Mouse (Mus musculus) spleen, embryonic (tissue): ENCODE measurements around the gene Ddx59.

Source experiments
- CTCF ChIA-PET: fragments of 350-600 bp; sonication (Branson Sonifier 250); formaldehyde crosslinking; loops from one replicate; lab custom pipeline; 2022; lab: Charles Lee

The Ddx59 gene

GRCm38 (mm10) chr1:136414798-136415755, at the start of gene Ddx59:
Ddx59 (plus strand) TSS chr1:136415271.
- CTCF ChIA-PET: interaction anchor here (0.7 kb wide), 1 partner anchor 755 kb away, joined by 3 read pairs; no protein-coding TSS in a partner anchor

DNA sequence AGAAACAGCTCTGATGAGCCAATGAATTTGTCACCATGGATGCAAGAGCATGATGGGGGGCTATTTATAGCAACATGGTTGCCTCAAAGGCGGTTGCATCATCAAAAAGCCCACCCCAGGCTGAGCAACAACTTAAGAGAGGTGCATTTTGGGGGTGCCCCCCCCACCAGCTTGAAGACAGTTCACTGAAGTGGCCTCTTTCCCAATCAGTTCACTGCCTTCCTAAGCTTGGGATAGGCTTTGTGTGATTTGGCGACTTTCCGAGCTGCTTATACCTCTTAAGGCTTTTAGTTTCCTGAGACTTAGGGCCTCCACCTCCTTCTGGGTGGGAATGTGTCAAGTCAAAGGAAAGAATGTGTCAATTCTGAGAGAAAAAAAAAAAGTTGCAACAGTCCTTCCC, 49.1 kb upstream of the Ddx59 start:
- CTCF ChIA-PET: no interaction called here

DNA sequence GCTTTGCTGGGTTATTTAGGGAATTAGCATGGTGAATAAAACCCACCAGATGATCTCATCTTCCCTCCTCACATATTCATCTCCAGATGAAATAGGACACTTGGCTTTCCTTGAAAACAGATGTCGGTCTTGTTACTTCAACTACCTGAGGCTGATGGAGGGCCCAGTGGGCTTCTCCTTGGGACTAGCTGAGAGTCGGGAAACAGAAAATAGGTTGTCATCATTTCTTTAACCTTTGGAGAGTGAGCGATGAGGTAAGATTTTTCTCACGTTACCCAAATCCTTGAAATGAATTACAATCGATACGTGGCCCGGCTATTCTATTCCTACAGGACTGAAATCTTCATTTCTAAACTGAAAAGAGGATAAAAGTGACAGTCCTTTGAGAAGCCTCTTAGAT, 35.8 kb upstream of the Ddx59 start:
- CTCF ChIA-PET: no interaction called here

- CTCF ChIA-PET: no interaction called here
These were observed 34.9 kb upstream of the Ddx59 start for GRCm38 (mm10) chr1:136380161-136380560.

DNA sequence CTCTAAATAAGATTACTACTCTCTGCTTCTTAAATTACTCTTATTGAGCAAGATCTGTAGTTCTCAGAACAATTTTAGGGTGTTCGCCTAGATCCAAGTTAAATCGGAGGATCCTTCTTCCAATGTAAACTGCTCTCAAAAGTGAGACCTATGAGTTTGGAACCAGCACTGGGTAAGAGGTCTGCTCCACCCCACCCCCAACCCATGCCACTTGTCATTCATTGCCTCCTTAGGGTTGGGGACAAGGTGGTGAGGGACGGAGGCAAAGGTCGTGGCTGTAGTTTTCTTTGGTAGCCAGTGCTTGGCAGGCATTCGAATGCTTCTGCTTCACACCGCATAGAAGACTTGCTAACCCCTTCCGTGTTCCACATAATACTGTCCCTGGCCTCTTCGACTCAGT, 34.5 kb upstream of the Ddx59 start:
- CTCF ChIA-PET: no interaction called here

DNA sequence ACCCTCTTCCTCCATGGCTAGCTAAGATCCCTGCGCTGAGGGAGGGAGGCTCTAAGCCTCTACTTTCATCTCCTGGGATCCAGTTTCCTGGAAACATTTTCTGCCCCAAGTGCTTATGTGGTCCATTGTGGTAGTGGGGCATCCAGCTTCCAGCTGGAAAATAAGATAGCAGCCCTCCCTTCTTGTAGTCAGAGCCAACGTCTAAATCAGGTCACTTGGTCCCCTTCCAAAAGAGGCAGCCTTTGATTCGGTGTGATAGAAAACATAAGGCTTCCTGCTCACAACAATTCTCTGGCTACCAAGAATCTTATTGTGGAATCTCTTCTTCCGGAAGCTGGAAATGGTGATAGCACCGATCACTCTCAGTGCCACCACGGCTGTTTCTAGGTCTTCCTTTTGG, 33.9 kb upstream of the Ddx59 start:
- CTCF ChIA-PET: interaction anchor here (0.6 kb wide), 1 partner anchor 1498 kb away, joined by 3 read pairs; no protein-coding TSS in a partner anchor

- CTCF ChIA-PET: interaction anchor here (0.6 kb wide), 1 partner anchor 1497 kb away, joined by 3 read pairs; no protein-coding TSS in a partner anchor
These were observed 33.5 kb upstream of the Ddx59 start for GRCm38 (mm10) chr1:136381583-136381982.

DNA sequence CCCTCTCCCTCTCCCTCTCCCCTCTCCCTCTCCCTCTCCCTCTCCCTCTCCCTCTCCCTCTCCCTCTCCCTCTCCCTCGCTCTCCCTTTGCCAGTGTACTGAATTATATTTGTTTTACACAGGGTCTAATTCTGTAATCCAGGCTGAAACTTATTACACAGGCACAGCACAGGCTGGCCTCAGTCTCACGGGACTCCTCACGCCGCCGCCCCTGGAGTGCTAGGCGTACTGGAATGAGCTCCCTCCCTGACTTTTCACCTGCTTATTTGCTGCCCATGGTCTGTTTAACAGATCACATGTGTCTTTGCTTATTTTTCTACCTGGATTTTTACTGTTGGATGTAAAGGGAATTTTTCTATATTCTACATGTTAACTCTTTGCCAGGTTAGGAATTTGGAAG, 28.2 kb upstream of the Ddx59 start:
- CTCF ChIA-PET: no interaction called here

- CTCF ChIA-PET: interaction anchor here (0.7 kb wide), 1 partner anchor 8 kb away, joined by 3 read pairs; no protein-coding TSS in a partner anchor
These were observed 20.6 kb upstream of the Ddx59 start for GRCm38 (mm10) chr1:136394506-136394905.

DNA sequence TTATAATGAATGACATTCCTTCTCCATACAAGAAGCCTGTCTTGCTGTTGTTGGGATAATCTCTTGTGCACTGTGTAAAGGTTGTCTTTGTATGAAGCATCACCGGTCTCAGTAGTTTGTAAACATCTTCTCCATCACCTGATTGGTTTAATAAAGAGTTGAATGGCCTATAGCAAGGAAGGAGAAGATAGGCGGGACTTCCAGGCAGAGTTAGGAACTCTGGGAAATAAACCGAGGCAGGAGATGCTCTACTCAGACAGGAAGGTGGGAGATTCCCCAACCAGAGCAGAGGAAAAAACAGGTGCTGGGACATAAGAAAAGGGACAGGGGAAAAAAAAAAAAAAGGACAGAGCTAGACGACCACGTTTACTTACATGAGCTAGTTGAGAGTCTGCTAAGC, 20.0 kb upstream of the Ddx59 start:
- CTCF ChIA-PET: interaction anchor here (0.7 kb wide), 1 partner anchor 9 kb away, joined by 3 read pairs; no protein-coding TSS in a partner anchor

- CTCF ChIA-PET: interaction anchor here (0.5 to 0.7 kb wide), 2 partner anchors 32 to 190 kb away, joined by 3 to 15 read pairs; no protein-coding TSS in a partner anchor
These were observed 13.8 kb upstream of the Ddx59 start for GRCm38 (mm10) chr1:136401281-136401680.

GRCm38 (mm10) chr1:136409631-136410030, 5.4 kb upstream of the Ddx59 start:
- CTCF ChIA-PET: no interaction called here

- CTCF ChIA-PET: no interaction called here
These were observed 670 bp downstream of the Ddx59 start for GRCm38 (mm10) chr1:136415756-136416126.

DNA sequence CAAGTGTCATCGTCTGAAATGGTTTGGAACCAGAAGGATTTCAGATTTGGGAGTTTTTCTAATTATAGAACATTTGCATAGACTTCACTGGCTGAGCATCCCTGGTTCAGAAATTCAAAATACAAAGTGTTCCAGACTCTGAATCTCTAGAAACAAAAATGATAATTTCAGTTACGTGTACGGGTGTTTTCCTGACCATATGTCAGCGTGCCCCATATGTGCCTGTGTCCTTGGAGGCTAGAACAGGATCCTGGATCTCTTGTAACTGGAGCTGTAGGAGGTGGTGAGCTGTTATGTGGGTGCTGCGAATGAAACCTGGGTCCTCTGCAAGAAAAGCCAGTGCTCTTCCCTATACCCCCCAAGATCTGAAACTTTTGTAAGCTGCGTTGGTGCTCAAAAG, 3.3 kb downstream of the Ddx59 start:
- CTCF ChIA-PET: no interaction called here

DNA sequence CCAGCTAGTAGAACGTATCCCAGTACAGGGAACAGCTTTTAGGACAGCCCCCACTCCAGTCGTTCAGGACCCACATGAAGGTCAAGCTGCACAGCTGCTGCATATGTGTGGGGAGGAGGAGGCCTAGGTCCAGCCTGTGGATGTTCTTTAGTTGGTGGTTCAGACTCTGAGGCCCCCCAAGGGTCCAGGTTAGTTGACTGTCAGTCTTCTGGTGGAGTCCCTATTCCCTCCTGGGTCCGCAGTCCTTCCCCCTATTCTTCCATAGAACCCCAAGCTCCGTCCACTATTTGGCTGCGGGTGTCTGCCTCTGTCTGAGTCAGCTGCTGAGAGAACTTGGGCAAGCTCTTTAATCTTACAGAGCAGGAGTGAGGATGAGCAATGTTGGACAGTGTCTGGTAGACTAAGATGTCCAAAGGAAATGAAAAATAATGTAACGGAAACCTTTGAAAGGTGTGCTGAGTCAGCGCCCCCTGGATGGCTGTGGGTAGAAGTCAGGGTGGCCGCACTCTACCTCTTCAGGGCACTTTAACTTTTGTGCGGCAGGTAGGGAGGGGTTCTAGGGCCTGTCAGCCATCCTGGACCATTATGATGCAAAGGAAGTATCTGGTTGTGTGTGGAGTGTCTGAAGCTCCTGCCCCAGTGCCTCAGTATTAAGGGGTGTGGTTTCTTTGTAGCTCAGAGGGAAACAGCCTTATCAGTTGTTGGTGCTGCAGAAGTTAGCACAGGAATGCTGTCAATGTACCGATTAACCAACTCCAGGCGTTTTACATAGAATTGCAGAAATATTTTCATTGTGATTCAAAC, 12.3 kb downstream of the Ddx59 start:
- CTCF ChIA-PET: interaction anchor here (0.8 kb wide), 1 partner anchor 260 kb away, joined by 3 read pairs; no protein-coding TSS in a partner anchor

DNA sequence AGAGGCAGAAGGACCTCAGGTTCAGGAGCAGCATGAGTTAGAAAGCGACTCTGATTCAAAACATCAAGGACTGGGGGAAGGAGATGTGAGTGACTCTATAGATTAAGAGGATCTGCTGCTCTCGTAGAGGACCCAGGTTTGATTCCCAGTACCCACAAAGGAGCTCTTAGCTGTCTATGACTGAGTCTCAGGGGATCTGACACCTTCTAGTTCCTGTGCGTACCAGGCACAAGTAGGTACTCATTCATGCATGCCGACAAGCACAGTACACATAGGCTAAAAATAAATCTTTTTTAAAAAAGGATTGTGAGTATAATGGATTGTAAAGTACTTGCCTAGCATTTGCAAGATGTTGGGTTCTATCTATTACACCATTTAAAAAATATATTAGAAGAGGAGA, 13.9 kb downstream of the Ddx59 start:
- CTCF ChIA-PET: no interaction called here

DNA sequence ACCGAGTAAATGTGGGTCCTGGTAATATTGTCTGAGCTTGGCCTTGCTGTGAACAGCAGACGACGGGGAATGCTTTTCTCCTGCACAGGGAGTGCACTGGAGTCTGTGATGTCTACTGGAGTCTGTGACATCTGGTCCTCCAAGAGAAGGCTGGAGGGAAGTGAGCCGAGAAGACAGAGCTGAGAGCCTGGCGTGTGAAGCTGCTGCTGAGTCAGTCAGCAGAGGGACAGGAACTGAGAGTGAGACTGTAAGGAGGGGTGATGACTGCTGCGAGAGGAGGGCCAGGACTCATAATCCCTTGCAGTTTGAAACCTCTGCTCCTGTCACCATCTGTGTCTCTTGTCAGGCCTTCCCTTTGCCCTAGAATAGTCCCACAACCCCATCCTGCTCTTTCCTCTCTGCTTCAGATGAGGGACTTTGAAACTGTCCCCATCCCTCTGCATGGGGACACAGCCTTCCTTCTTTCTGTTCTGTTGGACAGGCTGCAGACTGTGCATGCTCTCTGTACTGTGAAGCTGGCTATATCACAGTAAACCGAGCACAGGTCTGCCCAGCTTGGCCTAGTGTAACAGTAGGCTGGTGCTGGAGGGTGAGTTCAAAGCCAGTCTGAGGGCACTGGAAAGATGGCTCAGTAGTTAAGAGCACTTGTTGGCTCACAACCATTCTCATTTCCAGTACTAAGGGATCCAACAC, 15.2 kb downstream of the Ddx59 start:
- CTCF ChIA-PET: no interaction called here

DNA sequence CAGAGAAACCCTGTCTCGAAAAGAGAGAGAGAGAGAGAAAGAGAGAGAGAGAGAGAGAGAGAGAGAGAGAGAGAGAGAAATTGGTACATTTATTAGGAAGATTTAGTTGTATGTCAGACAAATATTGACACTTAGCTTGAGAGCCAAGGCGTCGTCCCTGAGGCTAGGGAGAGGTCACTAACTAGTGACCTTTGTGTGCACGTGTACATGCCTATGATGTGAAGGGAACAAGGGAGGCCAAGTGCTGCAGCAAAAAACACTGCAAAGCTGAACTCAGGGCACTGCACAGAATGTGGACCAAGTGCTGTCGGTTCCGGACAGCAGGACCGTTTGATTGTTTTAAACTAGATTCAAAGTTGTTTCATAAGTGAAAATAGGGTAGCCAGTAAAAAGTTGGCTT, 25.7 kb downstream of the Ddx59 start:
- CTCF ChIA-PET: no interaction called here

- CTCF ChIA-PET: no interaction called here
These were observed 27.7 kb downstream of the Ddx59 start for GRCm38 (mm10) chr1:136442809-136443208.

- CTCF ChIA-PET: no interaction called here
These were observed 29.6 kb downstream of the Ddx59 start for GRCm38 (mm10) chr1:136444555-136445255.

DNA sequence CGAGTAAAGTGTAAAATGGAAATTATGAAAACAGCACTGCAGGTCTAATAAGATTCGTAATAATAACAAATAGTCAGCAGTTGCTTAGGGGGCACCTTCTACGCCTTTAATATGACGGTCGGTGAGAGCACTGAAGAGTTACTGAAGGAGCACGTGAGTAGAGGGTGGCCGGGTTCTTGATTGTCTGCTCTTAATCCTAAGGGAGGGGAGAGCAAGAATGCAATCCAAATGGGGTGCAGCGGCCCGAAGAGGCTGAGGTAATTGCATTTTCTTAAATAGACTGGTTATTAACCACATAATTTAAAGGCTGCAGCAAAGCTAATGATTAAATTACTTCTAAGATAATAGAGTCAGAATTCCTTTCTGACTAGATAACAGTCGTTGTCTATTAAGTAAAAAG, 31.9 kb downstream of the Ddx59 start:
- CTCF ChIA-PET: no interaction called here
